Mouse (Mus musculus): ENCODE results near the gene Antxr1.
A peak's percentile ranks its signal among the peaks of the same experiment; 100 is the strongest.

The Antxr1 gene

DNA sequence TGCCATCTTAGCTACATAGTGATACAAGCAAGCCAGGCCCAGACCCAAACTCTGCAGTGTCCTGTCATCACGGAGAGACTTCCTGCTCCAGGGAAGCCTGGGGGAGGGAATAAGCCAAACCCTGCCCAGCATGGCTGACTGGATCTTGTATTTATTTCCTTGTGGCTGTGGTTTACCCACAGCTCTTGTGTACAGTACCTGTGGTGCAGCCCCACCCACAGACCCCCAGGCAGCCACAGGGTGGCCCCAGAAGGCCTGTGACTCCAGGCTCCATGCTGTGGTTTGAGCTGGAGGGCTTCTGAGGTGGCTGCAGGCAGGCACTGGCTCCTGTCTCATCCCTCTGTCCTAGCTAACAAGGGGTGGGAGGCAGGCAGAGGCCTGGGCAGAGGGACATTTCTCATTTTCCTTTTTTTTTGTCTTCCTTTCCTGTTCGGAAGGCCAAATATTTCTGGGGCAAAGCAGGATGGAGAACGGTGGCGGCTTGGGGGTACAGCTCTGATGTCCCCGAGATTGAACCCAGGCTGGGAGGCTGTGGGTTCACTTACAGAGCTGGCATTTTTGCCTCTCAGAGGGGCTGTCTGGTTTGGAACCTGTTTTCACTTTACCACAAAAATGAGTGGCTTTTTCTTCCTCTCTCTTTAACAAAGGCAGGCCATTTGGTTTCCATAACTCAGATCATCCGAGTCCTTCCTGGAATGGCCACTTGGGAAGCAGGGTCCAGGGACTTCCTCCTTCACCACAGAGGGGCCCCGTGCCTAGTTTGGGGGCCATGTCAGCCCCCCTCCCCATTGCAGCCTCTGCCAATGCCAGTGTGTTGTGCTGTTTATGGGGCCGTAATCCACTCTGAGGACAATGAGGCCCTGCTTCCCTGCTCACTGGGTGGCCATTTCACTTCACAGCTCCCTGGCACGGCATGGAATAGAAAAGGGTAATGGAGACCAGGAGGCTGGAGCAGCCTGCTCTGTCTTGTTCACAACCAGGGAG is 91.2 kb downstream of the Antxr1 start:
- DNase-seq: no peak

DNA sequence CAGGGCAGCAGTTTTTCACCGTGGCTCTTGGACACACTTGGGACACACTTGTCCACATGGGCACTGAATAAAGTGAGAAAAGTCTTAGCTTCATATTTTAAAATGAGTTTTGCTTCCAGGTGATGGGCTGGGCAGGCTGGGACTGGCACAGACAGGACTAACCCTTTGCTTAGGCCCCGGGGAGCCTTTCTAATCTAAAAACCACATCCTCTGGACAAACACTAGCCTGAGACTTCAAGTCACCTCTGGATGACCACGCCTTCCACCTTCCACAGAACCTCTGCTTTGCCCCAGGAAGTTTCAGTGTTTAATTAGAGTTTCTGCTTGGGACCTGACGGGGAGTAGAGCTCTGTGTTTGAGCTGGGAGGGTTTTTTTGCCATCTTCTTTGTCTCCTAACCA is 98.4 kb downstream of the Antxr1 start:
- DNase-seq: no peak

DNA sequence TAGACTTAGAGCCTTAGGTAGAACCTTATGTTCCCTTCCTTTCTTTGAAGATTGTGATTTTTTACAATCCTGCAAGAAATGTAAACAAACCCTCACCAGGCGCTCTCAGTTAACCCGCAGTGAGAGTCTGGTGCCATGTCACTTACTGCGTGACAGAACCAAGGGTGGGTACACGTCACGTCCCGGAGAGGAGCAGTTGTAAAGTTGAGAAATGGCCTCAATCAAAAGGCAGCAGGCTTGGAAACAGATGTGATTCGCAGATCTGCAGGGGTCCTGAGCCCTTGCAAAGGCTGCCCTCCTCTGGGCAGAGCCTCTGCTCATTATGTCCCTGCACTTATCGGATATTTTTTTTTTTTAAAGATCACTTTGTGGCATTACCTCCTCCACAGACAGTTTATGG is 99.6 kb downstream of the Antxr1 start:
- no peak for DNase-seq

DNA sequence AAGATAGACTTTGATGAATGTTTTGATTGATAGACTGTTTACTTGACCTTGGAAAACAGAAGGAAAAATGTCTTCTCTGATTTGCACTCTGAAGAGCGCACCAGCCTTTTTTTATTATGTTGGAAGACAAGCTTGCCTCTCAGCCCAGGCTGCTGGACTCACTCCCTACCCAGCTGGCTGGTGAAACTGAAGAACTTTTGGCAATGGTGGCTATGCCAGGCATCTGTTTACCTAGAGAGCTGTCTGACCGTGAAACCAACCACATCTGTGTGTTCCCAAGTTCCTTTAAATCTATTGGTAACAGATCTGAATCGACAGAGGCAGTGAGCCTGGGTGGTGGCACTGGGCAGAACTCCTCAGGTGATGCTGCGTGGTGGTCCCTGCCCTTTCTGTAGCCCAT is 102.5 kb downstream of the Antxr1 start:
- DNase-seq: no peak

DNA sequence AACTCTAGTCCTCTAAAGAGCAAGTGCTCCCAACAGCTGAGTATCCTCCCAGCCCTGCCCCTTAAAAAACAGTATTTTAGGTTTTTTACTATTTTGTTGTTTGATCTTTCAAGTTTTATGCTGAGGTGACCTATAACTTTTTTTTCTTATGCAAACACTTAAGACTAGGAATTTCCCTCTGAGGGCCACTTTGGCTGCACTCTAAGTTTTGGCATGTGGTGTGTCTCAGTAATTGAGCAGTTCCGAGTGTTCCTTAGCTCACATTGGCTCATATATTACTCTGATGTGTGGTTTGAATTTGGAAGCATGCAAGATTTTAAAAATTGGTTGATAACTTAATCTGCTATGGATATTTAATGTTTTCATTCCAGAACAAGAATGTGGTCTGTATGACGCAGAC is 105.6 kb downstream of the Antxr1 start:
- DNase-seq: no peak

DNA sequence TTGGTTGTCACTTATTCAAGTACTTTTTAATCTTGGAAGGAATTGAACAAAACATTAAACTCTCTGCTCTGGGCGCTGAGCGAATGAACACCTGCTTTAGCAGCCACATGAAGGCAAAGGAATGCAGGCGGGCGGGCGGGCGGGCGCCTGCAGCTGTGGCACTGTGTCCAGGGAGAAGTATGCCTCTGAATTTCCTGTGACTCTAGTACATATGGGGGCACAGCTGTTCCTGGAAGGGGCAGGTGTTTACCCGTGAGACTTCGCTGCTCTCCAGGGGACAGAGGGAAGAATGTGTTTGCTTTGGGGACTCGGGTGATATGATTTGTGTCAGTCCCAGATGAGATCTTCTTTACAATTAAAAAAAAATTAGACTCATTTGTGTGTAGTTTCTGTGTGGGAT is 107.7 kb downstream of the Antxr1 start:
- no peak for DNase-seq

DNA sequence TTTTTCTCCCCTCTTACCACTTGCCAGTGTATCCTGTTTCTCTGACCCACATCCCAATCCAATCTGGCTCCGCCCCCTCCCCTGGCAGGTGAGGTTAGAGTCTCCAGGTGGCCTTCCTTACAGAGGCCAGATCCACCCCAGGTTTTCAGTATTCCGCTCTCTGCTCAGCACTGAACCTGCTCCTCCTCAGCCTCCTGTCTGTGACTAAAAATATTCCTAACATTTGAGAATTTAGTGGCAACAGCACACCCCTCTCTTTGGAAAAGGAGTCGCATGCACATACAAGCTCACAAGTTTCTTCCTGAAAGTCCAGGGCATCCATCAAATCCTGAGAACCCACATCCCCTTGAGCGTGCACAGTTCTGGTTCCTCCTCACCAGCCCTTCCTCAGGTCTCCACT is 109.3 kb downstream of the Antxr1 start:
- no peak for DNase-seq

DNA sequence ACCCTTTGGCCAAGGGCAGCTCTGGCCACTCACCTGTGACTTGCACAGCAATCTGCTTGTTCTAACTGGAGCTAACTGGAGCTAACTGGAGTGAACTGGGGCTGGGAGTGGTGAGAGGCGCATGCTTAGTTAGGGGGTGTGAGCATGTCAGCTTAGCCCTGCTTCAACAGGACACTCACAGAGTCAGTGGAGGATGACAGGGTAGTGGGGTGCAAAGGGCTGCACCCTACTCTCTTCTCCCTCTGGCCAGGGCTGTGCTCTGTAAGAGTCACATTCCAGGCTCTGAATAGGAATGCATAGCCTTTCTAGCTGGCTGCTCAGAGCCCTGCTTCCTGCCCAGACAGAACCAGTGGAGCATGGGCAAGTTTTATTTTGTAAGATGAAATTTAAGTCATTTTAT is 110.3 kb downstream of the Antxr1 start:
- no peak for DNase-seq

DNA sequence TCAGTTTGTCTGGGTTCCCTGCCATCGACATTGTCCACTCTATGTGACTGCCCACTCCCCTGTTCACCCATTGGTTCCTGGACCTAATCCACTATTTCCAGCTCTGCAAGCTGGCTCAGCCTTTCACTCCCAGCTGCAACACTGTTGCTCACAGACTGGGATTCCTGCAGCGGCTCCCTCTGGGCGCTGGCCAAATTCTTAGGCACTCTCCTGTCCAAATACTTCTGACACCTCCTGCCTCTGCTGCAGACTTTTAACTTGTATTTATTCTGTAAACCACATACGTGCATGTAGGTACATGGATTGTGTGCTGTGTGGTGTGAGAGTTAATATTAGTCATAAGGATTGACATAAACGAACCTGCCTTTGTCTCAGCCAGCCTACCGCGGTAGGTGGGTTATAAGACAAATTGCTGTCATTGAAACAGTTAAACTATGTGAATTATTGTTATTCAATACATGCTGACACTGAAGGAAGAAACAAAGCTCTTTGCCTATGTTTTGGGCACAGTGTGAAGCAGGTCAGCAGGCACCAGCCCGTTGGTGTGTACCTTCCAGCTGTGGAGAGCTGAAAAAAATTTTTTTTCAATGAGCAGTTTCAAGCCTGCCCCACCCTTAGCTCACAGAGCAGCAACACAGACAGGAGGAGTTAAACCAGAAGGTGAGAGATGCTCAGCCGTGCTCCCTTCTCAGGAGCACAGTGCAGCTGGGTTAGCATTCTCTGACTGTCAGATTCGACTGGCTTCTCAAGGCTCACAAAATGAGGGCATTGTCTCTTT is 112.6 kb downstream of the Antxr1 start:
- DNase-seq: no peak

DNA sequence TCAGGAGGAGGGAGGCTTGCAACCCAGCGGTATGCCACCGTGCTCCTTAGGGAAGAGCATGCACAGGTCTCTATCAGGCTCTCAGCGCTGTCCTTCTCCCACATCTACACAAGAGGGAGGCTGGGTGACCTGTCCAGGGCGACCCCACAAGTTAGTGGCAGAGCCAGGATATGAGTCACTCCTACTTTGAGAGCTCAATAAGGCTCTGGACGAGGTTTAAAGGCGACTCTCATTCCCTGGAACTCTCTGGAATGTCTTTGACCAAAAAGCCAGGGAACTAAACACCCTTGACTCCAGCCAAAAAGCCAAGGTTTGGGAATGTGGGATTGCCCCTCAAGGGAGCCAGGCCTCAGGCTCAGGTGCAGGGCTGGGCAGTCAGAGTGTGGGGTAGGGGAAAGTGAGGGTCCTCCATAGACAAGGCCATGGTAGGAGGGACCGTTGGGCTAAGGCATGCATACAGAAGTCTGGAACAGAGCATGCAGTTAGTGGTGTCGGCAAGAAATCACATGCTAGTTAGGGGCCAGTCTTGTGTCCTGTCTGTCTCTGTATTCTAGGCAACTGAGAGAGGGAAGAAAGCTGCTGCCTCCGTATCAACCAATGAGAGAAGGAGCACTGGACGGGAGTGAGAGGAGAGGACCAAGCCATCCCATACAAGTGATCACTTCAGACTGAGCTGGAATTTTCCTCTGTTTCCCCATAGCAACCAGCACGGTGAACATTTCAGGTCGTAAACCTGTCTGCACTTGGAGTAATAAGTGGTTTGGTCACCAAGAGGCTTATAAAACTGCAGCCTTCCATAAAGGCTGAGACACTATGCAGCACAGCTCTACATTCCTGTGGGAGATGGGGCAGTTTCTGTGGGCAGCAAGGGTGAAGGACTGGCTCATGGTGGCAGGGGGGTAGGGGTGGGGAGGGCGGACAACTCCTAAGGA is 116.3 kb downstream of the Antxr1 start:
- no peak for DNase-seq

DNA sequence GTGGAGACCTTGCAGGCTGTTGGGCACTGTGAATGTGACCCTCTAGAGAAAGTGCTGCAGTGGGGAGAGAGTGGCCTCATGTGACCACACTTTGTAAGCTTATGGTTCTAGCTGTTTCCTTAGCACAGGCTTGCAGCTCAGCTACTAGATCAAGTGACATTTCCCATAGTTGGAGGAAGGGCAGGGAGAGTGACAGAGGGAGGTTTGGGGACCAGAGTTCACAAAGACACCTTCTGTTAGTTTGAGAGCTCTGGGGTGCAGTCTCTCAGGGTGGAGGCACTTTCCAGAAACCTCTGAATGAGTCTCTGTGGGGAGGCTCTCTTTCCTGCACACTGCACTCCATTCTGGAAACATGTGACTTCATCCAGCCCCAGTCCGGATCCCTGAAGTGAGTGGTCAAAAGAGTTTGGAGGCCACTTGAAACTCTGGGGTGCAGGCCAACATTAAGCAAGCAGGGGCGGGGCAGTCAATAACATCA is 119.5 kb downstream of the Antxr1 start:
- DNase-seq: no peak

DNA sequence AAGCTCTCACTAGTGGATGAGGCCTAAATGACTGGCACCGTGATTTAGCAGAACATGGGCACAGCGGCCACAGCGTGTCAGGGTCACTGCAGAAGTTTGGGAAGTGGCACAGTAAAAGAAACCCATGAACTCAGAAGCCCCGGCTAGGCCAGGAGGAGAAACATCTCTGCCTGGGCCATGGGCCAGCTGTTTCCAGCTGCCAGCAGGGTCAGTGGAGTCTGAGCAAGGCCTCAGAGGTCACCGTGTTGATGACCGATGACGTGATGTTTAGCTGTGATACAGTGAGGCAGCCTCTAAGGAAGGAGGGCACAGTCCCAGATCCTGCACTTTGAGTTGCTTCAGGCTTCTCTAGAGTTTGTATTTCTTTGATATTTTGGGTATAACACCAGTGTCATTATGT is 122.4 kb downstream of the Antxr1 start:
- DNase-seq: no peak

DNA sequence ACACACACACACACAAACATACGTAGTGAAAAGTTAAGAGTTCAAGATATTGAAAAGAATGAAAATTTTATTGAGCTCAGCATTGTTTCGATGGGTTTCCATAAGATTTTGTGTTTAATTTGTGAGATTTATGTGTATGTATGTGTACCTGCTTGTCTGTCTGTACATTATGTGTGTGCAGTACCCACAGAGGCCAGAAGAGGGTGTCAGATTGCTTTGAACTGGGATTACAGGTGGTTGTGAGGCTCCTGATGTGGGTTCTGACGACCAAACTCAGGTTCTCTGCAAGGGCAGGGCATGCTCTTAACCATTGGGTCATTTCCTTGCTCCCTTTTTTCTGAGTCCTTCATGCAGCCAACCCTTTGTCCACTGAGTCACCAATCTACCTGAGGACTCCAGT is 124.1 kb downstream of the Antxr1 start:
- DNase-seq: no peak

DNA sequence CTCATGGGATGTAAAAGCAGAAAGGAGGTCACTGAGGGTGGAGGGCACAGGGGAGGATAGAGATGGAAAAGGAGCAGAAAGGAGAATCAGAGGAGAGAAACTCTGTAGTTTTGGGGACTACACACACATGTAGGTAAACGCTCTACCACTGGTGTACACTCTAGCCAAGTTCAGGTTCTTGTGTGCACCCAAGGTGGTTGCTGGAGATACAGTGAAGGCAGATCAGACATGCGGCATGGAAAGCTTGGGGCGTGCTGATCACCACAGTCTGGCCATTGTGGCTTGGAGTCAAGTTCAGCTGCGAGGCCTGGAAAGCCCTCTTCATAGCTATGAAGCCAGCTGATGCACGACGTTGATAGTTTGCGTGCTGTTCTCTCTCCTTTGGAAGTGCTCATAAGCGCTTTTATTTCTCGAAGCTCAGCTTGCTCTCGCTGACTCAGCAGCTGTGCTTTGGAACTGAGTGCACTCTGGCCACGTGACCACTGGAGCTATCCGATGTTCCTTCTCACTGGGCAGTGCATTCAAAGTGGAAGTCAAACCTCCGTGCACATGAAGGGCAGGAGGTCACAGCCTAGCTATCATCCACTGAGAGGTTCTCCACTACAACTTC is 128.1 kb downstream of the Antxr1 start:
- no peak for DNase-seq

DNA sequence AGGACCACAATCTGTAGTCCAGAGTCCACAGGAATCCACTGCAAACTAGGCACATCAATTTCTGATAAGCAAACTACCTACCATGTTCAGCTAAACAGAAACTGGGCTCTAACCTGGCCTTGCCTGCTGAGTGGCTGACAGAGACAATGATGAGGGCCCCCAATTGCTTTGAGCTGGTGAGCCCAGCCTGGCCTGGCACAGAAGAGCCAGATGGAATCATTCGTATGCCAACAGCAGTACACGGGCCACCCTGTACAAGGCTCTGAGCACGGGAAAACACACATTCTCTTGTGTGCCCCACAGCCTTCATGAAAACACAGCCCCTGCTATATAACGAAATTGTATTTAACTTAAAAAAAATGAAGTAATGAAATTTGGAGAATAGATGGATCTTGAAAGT is 128.8 kb downstream of the Antxr1 start:
- DNase-seq: no peak

DNA sequence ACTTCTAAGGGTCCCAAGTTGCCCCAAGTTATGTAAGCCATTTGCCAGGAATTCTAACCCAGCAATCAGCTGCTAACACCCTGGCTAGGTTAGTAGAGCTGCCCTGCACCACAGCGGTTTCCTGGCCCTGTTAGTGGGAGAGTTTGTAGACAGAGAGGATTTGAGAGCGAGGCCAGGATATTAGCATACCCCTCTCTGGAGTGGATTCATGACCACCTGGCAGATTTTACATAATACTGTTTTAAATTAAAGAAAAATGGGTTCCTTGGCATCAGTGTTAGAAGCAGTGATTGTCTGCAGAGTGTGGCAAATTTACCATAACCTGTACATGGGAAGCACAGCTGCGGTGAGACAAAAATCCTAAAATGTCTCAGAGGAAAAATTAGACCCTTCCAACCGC is 132.2 kb downstream of the Antxr1 start:
- no peak for DNase-seq

DNA sequence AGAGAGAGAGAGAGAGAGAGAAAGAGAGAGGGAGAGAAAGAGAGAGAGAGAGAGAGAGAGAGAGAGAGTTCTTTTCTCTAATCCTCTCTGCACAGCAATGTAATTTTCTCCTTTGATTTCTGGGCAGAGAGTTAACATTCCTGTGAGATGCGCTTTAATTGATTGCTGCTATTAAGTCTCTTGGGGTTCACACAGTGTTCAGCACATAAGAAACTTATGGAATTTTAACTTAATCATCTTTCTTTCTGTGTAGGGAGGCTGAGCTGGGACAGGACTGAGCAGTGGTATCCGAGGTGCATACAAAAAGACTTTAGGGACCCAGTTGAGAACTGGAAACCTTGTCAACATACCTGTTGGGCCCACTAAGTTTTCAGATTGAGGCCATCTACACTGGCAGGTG is 132.6 kb downstream of the Antxr1 start:
- DNase-seq: no peak

DNA sequence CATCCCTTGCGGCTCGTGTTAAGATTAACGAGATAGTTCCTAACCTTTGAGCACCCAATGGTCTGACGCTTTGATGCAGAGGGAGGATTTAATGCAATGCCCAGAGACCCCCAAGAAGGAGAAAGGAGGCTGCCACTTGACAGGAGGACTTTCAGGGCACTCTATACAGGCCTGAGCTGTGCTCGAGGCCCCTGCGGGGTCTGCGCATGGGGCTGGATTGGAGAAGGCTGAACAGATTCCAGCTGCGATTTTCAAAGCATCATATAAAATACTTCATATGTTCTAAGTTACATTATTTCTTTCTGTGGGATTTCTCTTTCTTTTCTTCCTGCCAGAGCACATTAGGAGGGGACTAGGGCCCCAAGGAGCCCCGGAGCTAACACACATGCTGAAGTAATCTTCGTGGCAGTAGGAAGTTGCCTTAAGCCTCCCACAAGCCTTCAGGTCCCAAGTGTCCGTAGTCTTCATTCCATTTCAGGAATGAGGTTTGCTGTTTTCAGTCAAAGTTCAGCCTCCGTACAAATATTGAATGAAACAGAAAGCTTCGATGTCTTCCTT is 133.5 kb downstream of the Antxr1 start:
- no peak for DNase-seq

DNA sequence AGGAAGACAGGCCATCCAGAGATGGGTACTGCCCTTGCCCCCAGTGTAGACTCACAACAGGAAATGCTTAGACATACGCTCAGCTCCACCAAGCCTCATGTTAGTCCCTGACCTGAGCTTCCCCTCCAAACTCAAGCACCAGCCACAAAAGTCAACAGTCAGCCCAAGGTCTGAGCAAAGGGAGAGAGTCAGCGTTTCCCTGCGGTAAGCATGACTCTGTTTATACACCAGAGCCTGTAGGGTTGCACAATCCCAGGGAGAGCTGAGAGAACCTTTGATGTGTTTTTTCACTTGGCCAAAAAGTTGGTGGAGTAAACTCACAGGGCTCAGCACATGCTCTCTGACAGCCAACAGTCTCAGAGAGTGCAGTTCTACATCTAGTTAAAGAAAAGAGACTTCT is 145.9 kb downstream of the Antxr1 start:
- DNase-seq: no peak

DNA sequence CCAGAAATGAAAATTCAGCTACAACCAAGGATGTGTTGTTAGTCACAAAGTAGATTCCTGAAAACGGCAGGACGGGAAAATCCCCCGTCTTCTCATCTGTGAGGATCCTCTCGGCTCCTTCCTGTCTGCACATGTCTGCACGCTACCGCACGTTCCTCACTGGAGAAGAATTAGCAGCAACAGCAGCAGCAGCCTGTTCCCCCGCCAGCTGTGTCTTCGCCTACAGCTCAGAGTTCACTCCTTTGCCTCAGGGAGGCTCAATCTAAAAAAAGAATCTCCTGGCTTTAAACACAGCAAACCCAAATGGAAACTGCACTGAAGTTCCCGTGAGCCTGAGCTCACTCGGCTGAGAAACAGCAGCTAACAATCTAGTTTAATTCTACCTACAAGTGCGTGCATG is 148.6 kb downstream of the Antxr1 start:
- peak; percentile 90 for DNase-seq

DNA sequence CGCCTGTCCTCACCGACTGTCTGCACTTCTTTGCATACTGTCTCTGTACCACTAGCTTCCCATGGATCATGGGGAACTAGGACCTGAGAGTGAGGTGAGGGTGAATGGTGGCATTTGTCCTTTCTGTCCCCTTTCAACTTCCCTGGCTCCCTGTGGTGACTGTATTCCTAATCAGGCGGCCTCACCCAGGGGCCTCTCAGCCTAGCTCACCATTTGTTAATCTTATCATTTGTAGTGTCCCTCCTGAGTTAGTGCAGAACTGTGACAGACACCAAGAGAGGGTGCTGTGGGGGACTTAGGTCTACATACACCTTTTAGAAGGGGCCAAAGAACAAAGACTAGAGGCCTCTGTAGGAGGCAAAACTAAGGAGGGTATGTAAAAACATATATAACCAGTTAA is 151.2 kb downstream of the Antxr1 start:
- DNase-seq: no peak

DNA sequence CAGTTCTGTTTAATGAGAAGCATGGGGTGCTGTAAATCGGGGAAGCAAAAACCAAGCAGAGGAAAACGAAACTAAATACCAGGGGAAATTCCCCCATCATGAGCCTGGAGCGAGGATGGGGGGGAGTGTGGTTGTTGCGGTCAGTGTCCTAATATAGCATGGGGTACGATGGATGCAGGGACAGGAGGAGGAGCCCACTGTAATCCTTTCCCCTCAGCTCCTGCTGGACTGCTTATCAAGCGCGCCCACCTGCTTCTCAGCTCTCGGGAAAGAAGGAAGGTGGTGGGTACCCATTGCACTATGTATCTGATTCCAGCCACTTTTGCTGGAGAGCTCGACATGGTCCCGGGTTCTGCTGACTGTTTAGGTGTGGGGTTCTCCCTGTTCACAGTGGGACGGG is 151.6 kb downstream of the Antxr1 start:
- DNase-seq: no peak

Measured in right cerebral cortex, adult 18-20 months (tissue).